Comparison of ENCODE assay signal across 13 mouse cellular contexts in genomic region chr8:79829543-79829890, GRCm38 (mm10).
A peak's percentile ranks its signal among the peaks of the same experiment; 100 is the strongest.
DNase-seq lines count a peak whose midpoint lies in the region; ATAC-seq lines count a peak whose summit lies in the region.
"Had no signal": no experiment of that assay in that cellular context is flagged by ENCODE, and none has a peak within 500 bp of the region (broad histone marks: within the 10 kb centered on the region; RNA-seq: fewer than 3 reads in every experiment).

No protein-coding gene starts in this region.

- WGBS in embryonic facial prominence, embryonic 10.5 days, result 20% methylated on average over 11 of the region's 11 CpGs
- WGBS in embryonic facial prominence, embryonic 13.5 days, result 30% methylated on average over 11 of the region's 11 CpGs
- 21% methylated on average over 11 of the region's 11 CpGs for WGBS in hindbrain, embryonic 13.5 days
- 11% methylated on average over 11 of the region's 11 CpGs for WGBS in midbrain, embryonic 16.5 days

- H3K27ac ChIP-seq in embryonic facial prominence, embryonic 10.5 days (replicated peaks), result peak overlapping the region; percentile 67
- no peak overlapping the region for H3K27ac ChIP-seq in embryonic facial prominence, embryonic 13.5 days
- no peak overlapping the region for H3K27ac ChIP-seq in hindbrain, embryonic 13.5 days
- no peak overlapping the region for H3K27ac ChIP-seq in midbrain, embryonic 16.5 days (ENCODE audit: low read length)
- H3K27ac ChIP-seq: gastrocnemius, adult 2 months had no signal

- peaks cover 16% of the 10 kb centered on the region for H3K4me1 ChIP-seq in embryonic facial prominence, embryonic 10.5 days
- peaks cover 8% of the 10 kb centered on the region for H3K4me1 ChIP-seq in embryonic facial prominence, embryonic 13.5 days
- peaks cover 7% of the 10 kb centered on the region; the same call in 1 of the 2 replicates for H3K4me1 ChIP-seq in hindbrain, embryonic 13.5 days (replicated peaks)
- H3K4me1 ChIP-seq in midbrain, embryonic 16.5 days (ENCODE audit: control insufficient read depth, insufficient read depth, low read length), result peaks cover 6% of the 10 kb centered on the region

- no peak for ATAC-seq in embryonic facial prominence, embryonic 13.5 days (ENCODE audit: insufficient number of reproducible peaks, insufficient read depth, low FRiP score, low TSS enrichment, low read depth)
- ATAC-seq in hindbrain, embryonic 13.5 days (ENCODE audit: low FRiP score), result no peak
- peak; percentile 48; the same call in 1 of the 2 replicates for ATAC-seq in midbrain, embryonic 16.5 days
- no peak for ATAC-seq in CD4-positive, CD25-positive, alpha-beta regulatory T cell, adult 4 months
- ATAC-seq: liver, postnatal 0 days had no signal

- intact Hi-C loops in left cerebral cortex, postnatal 14 days (cut with DNase I), result no loop called here

- peak overlapping the region; percentile 50 for H3K4me2 ChIP-seq in embryonic facial prominence, embryonic 13.5 days
- H3K4me2 ChIP-seq in hindbrain, embryonic 13.5 days, result peak overlapping the region; percentile 36
- peak overlapping the region; percentile 44 for H3K4me2 ChIP-seq in midbrain, embryonic 16.5 days (ENCODE audit: low read length)

- no peaks in the 10 kb centered on the region; the same call in 1 of the 2 replicates for H3K27me3 ChIP-seq in embryonic facial prominence, embryonic 10.5 days (replicated peaks; ENCODE audit: low read depth, poor library complexity, severe bottlenecking)
- no peaks in the 10 kb centered on the region for H3K27me3 ChIP-seq in embryonic facial prominence, embryonic 13.5 days
- H3K27me3 ChIP-seq in hindbrain, embryonic 13.5 days, result no peaks in the 10 kb centered on the region
- H3K27me3 ChIP-seq in midbrain, embryonic 16.5 days (ENCODE audit: control insufficient read depth, insufficient read depth, low read depth, low read length), result peaks cover 13% of the 10 kb centered on the region

- H3K36me3 ChIP-seq in embryonic facial prominence, embryonic 10.5 days (replicated peaks), result no peaks in the 10 kb centered on the region
- H3K36me3 ChIP-seq in embryonic facial prominence, embryonic 13.5 days, result no peaks in the 10 kb centered on the region
- H3K36me3 ChIP-seq in hindbrain, embryonic 13.5 days, result no peaks in the 10 kb centered on the region
- H3K36me3 ChIP-seq in midbrain, embryonic 16.5 days (ENCODE audit: control insufficient read depth, insufficient read depth, low read length), result no peaks in the 10 kb centered on the region

- peak overlapping the region; percentile 51 for H3K9ac ChIP-seq in embryonic facial prominence, embryonic 13.5 days
- H3K9ac ChIP-seq in hindbrain, embryonic 13.5 days, result no peak overlapping the region
- H3K9ac ChIP-seq in midbrain, embryonic 16.5 days (ENCODE audit: low read depth, low read length), result 0 out of 2 replicates have a peak overlapping the region, but pooled peaks have one; percentile 10
- H3K9ac ChIP-seq: liver, postnatal 0 days had no signal

- H3K9me3 ChIP-seq in embryonic facial prominence, embryonic 10.5 days, result no peaks in the 10 kb centered on the region
- no peaks in the 10 kb centered on the region for H3K9me3 ChIP-seq in embryonic facial prominence, embryonic 13.5 days
- H3K9me3 ChIP-seq in hindbrain, embryonic 13.5 days, result no peaks in the 10 kb centered on the region
- H3K9me3 ChIP-seq in midbrain, embryonic 16.5 days (replicated peaks; ENCODE audit: control insufficient read depth, low read length, poor library complexity, severe bottlenecking), result no peaks in the 10 kb centered on the region

- H3K4me3 ChIP-seq in embryonic facial prominence, embryonic 10.5 days, result peak overlapping the region; percentile 33
- no peak overlapping the region for H3K4me3 ChIP-seq in embryonic facial prominence, embryonic 13.5 days
- no peak overlapping the region for H3K4me3 ChIP-seq in hindbrain, embryonic 13.5 days
- peak overlapping the region; percentile 10; the same call in 1 of the 2 replicates for H3K4me3 ChIP-seq in midbrain, embryonic 16.5 days (ENCODE audit: low read depth, low read length)
- H3K4me3 ChIP-seq: gastrocnemius, adult 2 months; myocyte had no signal

- DNase-seq in embryonic facial prominence, embryonic 10.5 days (ENCODE audit: low spot score), result no peak
- DNase-seq in embryo, embryonic 11 days, result no peak
- DNase-seq in left cerebral cortex, postnatal 14 days (ENCODE audit: low spot score in 2 of 2), result no peak
- DNase-seq: gastrocnemius, adult 2 months; heart, postnatal 10 days; kidney, postnatal 36 days; liver, postnatal 0 days; right cerebral cortex, postnatal 4 days had no signal

Comparison
In these comparisons a context has a peak if more than half of its experiments do, and no peak if none do; other contexts are left out.
1. H3K4me3 ChIP-seq: peak in embryonic facial prominence, embryonic 10.5 days (single experiment) and midbrain, embryonic 16.5 days (single experiment); none in embryonic facial prominence, embryonic 13.5 days (single experiment) and hindbrain, embryonic 13.5 days (single experiment).
2. Peak in every context shown above with its lines, with median percentiles within 50 percentile points of each other: H3K4me2 ChIP-seq.